Mouse (Mus musculus) liver (tissue): ENCODE data around the gene Gskip.
A peak's percentile ranks its signal among the peaks of the same experiment; 100 is the strongest.

ENCODE experiments used
- DNase-seq: peaks from one replicate; pipeline ENCODE4 v3.0.0-alpha.2; 2020; ENCODE audit warnings: mixed read lengths

Gene Gskip

DNA sequence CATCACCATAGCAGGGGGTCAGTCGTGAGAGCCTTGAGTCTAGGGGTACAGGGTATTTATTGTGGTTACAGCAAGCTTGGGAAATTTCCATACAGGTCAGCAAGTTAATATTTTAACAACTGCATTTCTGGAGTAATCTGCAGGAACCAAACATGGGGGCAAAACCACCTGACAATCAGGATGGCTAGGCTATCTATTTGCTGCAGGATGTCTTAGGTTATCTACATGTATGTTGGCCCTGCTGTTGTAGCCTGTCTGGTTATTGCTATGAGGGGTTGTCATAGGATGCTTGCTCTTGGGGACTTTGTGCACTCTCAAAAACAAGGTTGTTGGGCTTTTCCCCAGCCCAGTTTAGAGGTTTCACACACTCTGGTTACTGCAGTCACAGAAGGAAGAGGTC lies 40.0 kb downstream of the Gskip start:
- peak; percentile 22 for DNase-seq

- no peak for DNase-seq
Observed at GRCm38 (mm10) chr12:105725736-105726135, 41.1 kb downstream of the Gskip start.

DNA sequence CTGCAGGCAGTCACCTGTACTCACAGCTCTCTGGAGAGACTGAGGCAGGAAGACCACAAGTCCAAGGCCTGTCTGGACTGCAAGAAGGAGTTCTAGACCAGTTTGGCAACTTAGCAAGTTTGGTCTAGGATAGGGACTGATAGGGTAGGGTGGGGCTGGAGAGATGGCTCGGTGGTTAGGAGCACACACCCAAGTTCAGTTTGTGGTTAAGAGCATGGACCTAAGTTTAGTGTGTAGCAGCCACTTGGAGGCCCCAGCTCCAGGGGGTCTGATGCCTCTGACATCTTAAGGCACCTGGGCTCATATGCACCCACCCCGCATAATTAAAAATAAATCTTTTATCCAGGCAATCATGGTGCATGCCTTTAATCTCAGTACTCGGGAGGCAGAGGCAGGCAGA lies 42.6 kb downstream of the Gskip start:
- peak; percentile 66 for DNase-seq

DNA sequence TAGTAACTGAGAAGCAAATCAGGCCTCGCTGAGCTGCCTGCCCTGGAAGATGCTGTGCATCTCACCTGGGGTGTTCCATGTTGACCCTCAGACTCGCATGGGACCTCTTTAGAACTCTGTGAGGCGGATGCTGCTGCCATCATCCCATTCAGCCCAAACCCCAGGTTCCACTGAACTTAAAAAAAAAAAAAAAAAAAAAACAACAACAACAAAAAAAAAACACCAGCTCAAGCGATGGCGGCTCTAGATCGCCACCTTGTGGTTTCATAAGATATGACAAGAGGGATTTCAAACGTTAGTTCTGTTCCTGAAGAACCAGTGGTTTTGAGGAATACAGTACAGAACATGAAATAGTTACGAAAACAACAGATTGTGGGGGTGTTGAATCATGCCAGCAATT lies 43.3 kb downstream of the Gskip start:
- peak; percentile 57 for DNase-seq

GRCm38 (mm10) chr12:105730851-105731460 lies 46.3 kb downstream of the Gskip start:
- DNase-seq: no peak

- no peak for DNase-seq
Observed at GRCm38 (mm10) chr12:105733370-105734159, 48.9 kb downstream of the Gskip start.

- no peak for DNase-seq
Observed at GRCm38 (mm10) chr12:105735226-105735888, 50.7 kb downstream of the Gskip start.

DNA sequence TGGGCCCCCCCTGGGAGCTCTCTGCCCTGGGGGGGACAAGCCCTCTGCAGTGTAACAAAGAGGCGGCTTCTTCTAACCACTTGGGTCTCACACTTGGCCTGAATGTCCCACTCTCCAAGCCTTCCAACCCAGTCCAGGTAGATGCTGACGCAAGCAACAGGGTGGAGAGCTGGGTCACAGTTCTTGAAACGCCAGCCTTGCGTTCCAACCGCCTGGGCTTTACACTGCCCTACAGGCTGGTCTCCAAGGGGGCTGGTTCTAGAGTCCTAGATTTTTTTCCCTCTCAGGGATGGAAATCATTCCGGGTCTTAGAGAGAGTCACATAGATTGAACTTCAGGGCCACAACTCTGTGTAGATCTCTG lies 51.2 kb downstream of the Gskip start:
- DNase-seq: no peak

GRCm38 (mm10) chr12:105738316-105739096 lies 53.9 kb downstream of the Gskip start:
- peak; percentile 47 for DNase-seq

DNA sequence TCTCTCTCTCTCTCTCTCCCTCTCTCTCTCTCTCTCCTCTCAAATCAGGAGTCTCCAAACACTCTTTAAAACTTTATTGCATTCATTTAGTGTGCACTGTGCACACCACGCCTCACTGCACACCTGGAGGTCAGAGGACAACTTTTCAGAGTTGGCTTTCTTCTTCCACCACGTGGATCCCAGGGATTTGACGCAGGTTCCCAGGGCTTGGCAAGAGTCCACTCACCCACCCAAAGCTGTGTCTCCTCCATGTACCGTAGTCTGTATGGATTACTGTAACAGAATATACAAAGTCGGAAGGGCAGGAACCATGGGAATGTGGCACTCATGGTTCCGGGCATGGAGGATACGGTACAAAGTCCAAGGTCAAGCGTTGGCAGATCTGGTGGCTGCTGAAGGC lies 55.0 kb downstream of the Gskip start:
- DNase-seq: no peak

GRCm38 (mm10) chr12:105748114-105748513 lies 63.5 kb downstream of the Gskip start:
- DNase-seq: no peak
